Mouse (Mus musculus): ENCODE results near the gene Utrn. TPM values are rescaled to one million over a fixed set of nuclear protein-coding genes. Genes with fewer than 3 reads are reported as not detected.

The Utrn gene
- total RNA-seq, 2 experiments from 2014 or later: 77.6 to 80.3 TPM

DNA sequence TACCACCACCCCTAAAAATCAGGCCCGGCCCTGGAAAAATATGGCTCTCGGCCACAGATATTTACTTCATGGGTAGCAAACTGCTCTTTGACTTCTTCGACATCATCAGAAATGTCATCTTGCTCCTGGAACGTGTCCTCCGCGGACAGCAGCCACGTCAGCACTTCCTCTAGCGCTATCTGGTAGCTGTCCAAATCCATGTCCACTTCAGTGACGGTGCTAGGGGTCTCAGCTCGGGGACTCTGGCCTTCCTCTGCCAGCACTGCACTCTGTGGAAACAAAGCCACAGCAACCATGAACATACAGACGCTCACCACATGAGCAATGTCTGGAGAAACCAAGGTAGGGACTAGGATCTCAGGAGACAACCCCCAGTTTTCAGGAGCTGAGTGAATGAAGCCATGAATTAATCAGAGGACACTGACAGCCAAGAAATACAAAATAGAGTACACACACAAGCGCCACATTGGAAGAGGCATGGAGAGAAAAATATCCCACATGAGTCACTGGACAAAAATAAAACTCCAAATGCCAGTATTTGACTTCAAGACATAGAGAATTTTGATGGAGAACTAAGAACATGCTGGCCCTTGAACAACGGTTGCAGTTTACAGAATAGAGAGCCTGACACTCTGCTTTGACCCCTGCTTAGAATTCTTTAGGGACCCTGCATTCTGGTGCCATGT is 129.7 kb downstream of the Utrn start:
- peak in 1 of 2 experiments; percentile 17 for DNase-seq
- intact Hi-C loops (cut with DNase I): loop anchor here (5.0 kb wide), 1 partner anchor 178 kb away; no protein-coding TSS in a partner anchor

DNA sequence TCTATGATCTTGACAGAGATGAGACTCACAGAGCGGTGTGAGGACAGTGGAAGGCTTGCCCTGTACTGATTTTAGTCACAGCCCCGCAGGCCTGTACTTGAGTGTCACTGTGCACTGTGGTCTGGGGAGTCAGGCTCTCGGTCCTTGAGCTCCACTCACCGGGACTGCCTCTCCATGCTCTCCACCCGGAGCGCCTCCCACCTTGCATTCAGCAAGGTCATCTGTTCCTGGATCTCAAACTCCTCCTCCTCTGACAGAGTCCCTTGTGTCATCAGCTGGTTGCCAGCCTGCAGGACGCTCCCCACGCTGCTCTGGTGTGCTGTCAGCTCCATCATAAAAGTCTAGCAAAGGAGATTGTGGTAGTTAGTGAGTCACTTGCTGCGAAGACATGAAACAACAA is 131.2 kb downstream of the Utrn start:
- intact Hi-C loops (cut with DNase I): loop anchor here (2.0 to 5.0 kb wide), 2 partner anchors 131 to 179 kb away; partner anchors contain the start of gene Utrn
- no peak for DNase-seq

DNA sequence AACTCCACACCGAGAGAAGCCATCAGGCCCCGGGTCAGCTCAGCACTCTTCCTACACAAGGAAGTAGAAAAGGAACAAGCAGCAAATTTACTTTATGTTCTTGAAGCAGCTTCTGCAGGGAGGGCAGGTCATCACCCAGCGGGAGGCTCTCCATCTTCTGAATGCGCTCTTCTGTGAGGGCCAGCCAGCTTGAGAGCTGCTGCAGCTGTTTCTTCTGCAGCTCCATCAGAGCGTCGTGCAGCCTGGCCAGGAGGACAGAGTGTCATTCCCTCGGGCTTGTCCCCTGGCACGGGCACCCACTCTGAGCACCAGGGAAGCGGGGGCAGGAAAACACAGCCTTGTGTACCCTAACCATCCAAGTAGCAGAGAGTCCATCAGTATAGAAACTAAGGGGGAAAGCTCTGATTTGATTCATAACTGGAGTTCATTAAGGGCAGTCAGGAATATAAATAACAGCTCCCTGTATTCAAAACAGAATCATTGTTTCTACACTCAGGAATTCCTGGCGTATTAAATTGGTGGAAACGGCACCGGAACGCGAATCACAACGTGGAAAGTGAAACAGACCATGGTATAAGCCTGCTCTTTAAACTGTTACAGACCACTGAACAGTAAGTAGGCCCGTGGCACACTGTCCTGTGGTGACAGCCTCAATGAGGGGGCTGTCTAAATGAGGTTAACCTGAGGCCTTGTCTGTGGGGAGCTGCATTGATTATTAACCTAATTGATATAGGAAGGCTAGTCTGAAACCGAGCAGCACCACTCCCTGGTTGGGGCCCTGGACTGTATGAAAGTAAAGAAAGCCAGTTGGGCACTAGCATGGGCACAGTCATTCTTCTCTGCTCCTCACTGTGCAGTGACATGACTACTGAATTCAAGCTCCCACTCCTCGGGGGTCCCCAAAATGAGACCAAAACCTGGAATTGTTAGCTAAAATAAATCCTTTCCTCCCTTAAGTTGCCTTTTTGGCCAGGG is 132.0 kb downstream of the Utrn start:
- intact Hi-C loops (cut with DNase I): loop anchor here (2.0 to 5.0 kb wide), 2 partner anchors 132 to 180 kb away; partner anchors contain the start of gene Utrn
- DNase-seq: peak in 1 of 2 experiments; percentile 23

DNA sequence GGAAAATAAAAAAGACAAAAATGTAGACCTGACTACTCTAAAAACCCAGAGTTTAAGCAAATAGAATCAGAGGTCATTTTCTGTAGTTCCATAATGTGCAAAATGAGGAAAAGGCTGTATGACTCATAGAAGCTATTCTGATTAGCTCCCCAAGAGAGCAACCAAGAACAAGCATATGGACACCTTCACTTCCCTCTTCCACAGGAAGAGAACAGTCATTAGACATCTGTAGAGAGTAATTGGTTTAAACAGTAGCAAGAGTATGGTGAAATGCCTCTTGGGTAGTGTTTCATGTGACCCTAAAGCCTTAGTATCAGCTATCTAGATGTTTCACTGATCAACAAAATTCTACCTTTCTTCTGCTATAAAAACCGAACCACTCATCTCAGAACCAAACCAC is 133.5 kb downstream of the Utrn start:
- intact Hi-C loops (cut with DNase I): loop anchor here (2.0 to 5.0 kb wide), 2 partner anchors 133 to 182 kb away; partner anchors contain the start of gene Utrn
- DNase-seq: no peak

DNA sequence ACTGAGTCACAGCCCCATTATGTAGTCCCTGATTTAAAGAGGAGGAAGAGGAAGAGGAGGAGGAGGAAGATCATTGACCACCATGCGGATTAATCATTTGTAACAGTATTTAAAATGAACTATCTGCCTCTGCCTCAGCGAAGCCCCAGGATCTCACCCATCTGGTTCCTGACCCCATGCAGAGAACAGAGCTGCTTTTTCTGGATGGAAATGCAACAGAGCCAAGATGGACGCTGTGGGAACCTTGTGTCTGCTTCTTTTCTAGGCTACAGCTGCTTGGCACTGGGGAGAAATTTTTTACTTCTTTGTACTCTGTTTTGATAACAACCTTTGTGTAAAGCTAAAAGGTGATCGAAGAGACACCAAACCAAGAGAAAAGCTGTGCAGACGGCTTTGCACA is 137.7 kb downstream of the Utrn start:
- DNase-seq: no peak
- intact Hi-C loops (cut with DNase I): no loop called here

DNA sequence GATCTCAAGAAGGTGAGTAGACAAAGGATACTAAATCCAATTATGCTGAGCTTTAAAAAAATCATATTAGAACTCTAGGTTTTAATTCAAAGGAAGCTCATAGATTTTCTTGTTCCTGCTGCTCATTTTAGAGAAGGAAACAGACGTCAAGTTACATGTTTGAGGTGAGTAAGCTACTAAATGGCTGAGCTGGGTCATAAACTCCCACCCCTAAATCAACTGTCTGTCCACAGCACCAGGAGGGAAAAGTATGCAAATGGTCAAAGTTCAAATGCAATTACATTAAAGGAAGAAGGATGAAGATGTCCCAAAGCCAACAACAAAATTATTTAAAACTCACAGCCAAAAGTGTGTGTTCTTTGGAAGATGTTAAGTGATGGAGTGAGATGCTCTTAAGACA is 139.5 kb downstream of the Utrn start:
- intact Hi-C loops (cut with DNase I): no loop called here
- no peak for DNase-seq

DNA sequence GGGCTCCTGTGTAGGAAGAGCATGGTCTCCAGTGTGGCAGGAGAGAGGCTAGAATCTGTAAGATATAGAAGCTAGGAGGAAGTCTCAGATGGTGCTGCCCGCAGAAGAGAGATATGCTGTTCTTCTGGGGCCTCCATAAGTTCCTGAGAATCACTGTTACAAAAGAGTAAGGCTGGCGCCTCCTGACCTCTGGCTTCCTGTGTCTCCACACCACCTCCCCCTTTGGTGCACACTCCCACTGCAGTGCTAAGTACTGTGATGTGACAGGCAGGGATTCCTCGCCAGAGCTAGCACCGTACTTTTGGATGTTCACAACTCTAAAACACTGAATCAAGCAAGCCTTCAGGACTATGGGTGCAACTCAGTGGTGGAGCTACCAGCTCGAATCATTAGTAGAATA is 140.1 kb downstream of the Utrn start:
- intact Hi-C loops (cut with DNase I): no loop called here
- no peak for DNase-seq

DNA sequence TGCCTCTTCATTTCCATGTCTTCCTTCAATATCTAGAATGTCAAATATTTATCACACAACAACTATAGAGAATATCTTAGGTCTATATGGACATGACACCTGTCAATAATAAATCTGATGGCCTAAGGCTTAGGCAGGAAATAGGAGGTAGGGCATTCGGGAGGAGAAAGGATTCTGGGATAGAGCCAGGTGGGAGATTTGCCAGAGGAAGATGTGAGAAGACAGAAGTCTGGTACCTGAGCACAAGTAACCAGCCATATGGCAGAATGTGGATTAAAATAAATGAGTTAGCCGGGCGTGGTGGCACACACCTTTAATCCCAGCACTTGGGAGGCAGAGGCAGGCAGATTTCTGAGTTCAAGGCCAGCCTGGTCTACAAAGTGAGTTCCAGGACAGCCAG is 141.3 kb downstream of the Utrn start:
- no peak for DNase-seq
- intact Hi-C loops (cut with DNase I): no loop called here

DNA sequence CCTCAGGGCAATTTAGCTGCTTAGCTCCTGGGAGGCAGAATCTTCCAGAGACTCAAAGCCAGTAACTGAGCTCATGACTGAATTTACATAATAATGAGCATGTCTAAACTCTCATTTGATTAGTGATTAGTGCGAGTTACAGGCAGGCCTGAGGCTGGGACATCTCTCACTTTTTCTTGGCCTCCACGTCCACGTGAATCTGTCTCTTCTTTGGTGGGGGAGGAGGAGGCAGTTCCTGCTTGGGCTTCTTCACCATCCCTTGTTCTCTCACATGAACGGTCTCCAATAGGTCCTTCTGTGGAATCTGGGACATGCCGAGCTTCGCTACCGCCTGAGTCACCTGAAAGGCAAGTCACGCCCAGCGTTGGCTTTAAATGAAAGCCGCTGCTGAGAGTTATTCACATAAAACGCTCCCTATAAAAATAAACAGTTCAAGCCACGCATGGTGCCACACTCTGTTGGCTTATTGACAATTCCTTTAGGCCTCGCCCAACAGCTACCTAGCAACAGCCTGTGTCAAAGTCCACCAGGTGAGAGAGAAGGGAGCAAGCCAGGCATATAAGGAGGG is 143.0 kb downstream of the Utrn start:
- no peak for DNase-seq
- intact Hi-C loops (cut with DNase I): no loop called here

DNA sequence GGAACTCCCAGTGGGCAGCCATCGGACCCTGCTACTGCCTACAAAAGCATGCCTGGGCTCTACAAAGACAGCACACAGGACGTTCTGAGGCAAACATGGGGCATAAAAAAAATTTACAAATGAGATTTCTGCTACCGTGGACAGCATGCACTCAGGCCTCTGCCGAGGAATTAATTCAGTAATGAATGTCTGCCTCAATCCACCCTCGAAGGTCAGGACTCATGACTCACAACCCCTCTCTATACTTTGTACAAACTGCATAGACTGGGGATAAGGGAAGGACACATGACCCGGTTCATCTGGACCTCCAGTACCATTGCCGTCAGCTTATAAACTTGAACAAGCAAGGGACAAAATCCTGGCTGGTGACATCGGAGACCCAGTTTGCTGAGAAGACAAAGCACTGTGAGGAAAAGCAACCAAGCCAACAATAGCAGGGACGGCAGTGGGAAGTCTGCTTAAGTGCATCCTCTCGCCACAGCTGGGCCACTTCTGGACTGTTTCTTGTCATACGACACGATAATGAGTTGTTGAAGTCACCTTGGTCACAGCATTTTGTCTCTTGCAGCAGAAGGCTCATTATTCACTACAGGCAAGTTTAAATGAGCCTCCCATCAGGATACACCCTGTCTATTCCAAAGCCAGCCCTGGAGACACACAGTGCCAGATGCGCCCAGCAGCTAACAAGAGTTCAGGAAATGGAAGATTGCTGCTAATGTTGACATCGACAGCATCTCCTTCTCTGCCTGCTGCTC is 144.7 kb downstream of the Utrn start:
- intact Hi-C loops (cut with DNase I): no loop called here
- peak; percentile 27 to 49 for DNase-seq

DNA sequence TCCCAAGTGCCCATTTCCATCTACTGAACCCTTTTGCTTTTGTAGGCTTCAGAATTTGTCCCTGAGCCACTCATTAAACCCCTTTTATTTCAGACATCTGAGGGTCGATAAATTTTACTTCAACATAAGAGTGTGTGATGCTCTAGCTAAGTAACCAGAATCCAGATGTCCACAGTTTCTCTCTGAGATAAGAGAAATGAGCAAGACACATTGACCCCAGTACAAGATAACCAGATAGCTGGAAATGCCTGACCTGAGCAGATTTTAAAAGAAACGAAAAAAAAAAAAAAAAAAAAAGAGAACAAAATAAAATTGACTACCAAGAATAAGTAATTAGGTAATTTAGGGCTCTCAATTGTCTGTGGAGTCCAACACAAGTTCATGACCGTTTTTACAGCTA is 145.9 kb downstream of the Utrn start:
- DNase-seq: no peak
- intact Hi-C loops (cut with DNase I): no loop called here

DNA sequence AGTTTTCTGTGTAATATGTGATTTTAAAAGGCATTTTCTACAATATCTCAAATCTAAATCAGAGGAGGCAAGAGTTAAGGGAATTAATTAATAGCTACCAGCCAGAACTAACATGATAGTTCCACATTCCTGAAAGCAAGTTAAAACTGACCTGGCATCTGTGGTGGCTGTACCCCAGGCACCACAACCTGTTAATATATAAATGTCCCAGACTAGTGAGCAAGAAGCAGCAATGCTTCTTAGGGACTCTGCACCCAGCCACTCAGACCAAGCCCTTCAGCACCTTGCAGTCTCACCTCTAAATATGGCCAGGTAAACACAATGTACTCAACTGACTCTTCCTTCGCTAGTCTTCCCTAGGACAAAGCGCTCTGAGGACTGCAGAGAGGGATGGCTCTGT is 147.1 kb downstream of the Utrn start:
- intact Hi-C loops (cut with DNase I): no loop called here
- DNase-seq: no peak

DNA sequence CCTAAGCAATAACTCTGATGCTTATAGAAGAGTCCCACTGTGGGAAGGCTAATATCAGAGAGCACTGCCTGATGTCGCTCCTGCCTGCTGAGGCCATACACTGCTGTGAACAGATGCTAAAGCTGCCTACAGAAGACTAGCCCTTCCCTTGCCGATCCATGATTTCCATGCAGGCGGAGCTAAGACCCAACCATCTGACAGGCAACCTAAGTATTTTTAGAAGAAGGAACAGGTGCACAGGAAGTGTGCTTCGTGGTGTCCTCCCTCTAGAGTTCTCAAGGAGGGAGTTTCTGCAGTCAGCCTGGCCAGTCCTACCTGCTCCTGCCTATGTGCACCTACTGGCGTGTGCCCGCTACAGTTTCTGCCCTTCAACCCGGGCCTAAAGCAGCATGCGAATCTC is 150.8 kb downstream of the Utrn start:
- intact Hi-C loops (cut with DNase I): no loop called here

DNA sequence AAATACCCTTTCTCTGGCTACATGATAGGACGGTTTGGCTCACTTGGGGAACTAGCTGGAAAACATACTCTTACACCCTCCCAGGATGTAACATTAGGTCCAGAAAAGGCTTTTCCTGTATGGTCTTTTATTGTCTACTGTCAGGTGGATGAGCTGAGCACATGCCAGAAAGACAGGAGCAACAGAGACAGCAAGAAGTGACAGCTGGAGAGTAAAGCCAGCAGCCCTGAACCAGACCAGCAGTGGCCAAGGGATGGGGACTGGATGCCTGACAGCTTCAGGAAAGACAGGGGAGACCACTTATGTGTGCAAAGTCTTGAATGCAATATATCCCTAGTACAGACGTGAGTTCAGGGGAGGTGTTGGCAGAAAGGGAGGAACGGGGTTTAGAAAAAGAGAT is 151.8 kb downstream of the Utrn start:
- intact Hi-C loops (cut with DNase I): no loop called here
- no peak for DNase-seq

More for the DNA sequence above, 150.8 kb downstream of the Utrn start:
- no peak for DNase-seq

DNA sequence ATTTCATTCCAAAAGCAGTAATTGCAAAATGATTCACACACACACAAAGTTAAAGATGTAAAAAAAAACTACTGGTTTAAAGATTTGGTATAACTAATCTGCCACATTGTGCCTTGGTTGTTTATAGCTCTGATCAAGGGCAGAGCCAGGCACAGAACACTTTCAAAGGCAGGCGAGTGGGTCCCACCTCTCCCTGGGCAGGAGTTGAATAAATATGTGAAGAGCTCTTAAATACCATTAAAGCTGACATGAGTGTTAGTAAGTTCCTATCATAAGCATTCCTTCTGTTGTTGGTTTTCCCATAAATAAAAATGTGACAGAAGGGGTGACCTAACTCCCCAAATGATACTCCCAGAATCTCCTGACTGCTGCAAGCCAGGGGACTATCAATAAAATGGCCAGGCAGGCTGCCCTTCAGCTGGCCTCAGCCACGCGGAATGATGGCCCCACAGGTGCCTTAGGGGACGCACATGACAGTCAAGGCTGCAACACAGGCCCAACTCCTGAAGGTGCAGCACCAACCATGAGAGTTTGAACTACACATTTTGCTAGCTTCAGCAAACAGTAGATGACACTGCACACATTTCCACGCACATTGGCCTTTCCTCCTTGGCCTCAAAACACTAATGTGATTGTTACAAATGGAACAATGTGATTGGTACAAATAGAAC is 152.4 kb downstream of the Utrn start:
- intact Hi-C loops (cut with DNase I): no loop called here

DNA sequence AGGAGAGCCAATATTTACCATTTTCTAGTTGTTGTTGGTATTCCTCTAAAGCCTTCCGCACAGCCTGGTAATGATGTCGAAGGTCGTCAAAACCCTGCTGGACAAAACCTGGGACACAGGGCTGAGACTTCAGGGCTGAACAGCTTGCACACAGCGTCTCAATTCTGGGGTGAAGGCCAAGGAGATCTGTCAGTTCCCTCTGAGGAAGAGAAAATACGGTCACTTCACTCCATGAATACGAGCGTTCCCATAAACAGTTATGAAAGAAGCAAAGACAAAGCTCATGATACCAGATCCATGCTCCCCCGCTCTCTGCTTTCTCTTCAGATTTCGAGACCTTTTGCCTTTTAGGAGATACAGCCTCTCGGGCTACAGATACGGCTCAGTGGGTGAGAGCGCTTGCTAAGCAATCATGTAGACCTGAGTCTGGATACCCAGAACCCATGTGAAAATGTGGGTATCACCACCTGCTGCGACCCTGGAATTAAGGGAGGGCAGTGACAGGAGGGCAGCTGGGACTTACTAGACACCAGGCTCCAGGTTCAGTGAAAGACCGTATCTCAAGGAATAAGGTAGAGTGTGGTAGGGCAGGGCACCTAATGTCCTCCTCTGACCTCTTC is 155.8 kb downstream of the Utrn start:
- DNase-seq: no peak
- intact Hi-C loops (cut with DNase I): no loop called here

More for the DNA sequence above, 152.4 kb downstream of the Utrn start:
- no peak for DNase-seq

DNA sequence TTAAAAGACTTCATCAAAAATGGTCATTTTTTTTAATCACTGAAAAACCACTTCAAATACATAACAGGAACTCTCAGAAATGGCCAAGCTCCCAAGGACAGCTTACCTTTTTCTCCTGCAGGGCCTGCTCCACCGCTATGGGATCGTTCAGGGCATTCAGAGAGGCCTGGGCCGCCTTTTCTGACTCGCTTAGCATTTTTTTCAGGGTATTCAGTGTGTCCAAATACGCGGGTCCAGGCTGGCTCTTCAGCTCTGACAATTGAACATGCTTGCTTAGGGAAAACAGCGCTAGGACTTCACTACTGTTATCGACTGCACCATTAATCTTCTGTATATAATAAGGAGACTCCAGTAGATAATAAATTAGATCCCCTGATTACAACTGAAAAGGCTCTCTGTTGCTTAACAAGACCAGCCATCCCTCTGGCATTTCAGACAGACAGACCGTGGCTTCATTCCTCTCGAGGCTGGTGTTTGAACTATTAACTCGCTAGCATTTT is 157.8 kb downstream of the Utrn start:
- intact Hi-C loops (cut with DNase I): no loop called here
- no peak for DNase-seq

DNA sequence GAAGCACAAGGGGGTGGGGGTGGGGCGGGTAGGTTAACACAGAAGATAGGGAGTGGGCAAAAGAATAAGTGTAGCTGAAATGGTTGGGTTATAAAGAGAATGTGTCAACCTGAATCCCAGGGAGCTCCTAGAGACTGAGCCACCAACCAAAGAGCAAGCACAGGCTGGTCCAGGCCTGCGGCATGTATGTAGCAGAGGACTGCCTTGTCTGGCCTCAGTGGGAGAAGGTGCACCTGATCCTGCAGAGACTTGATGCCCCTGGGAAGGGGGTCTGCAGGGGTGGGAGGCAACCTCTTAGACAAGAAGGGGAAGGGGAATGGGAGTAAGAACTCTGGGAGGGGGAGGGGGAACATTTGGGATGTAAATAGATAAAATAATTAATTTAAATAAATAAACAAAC is 162.6 kb downstream of the Utrn start:
- intact Hi-C loops (cut with DNase I): no loop called here
- DNase-seq: no peak

DNA sequence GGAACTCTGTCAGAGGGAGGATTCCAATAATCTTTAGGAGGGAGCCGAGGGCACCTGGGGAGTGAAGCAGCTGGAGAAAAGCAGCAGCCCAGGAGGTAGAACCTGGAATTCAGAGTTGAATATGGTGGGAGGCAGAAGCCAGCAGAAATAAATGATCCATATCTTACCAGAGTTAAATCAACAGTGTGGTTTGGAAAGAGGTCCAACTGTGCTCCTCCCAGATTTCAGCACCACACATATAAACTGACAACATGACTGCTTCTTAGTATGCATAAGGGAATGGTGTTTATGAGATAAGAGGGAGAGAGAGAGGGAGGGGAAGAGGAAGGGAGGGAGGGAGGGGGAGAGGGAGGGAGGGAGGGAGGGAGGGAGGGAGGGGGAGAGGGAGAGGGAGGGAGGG is 163.2 kb downstream of the Utrn start:
- DNase-seq: no peak
- intact Hi-C loops (cut with DNase I): no loop called here

All from heart, postnatal 10 days (tissue).